9 mouse cellular contexts compared by ENCODE assay signal in the genomic region with DNA sequence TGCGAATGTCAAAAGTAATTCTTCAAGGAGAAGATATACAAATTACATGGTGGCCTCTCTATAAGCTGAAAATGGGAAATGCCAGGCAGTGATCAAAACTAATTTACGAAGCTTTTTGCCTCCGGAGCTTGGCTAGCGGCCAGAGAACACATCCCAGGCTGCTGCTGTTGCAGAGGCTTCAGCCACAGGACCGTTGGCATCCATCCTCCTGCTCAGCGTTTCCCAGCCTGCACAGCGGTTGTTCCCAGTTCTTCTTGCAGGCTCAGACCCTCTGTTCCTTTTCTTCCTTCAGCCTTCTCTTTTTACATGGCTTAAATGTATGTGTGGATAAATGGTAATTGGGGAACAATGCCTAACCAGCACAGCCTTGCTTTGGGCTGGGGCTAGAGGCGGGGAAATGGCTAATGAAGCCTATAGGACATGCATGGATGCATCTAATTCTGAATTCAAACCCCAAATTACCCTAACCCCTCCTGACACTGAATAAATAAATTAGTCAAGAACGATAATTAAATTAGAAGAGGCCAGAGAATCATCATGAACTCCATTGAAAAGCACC. TPM values are rescaled to one million over a fixed set of nuclear protein-coding genes. Genes with fewer than 3 reads are reported as not detected.
DNase-seq lines count a peak whose midpoint lies in the region; ATAC-seq and TF ChIP-seq lines count a peak whose summit lies in the region.
"Had no signal": no experiment of that assay in that cellular context is flagged by ENCODE, and none has a peak within 500 bp of the region (broad histone marks: within the 10 kb centered on the region; RNA-seq: fewer than 3 reads in every experiment).

No protein-coding gene starts in this region.

- WGBS in forebrain, embryonic 12.5 days: 13% methylated on average over 9 of the region's 9 CpGs
- WGBS in kidney, embryonic 15.5 days: 29% methylated on average over 9 of the region's 9 CpGs
- WGBS in neural tube, embryonic 12.5 days: 24% methylated on average over 9 of the region's 9 CpGs
- 68% methylated on average over 9 of the region's 9 CpGs for WGBS in thymus, adult 2 months

- no peak for DNase-seq in layer of hippocampus, adult 2 months (ENCODE audit: low spot score in 2 of 2)
- no peak for DNase-seq in layer of hippocampus, adult 9-10 months (ENCODE audit: low spot score)
- peak; percentile 73 for DNase-seq in adrenal gland, postnatal 10 days
- DNase-seq in thymus, adult 2 months: no peak
- no peak for DNase-seq in thymus, postnatal 36 days

- H3K4me3 ChIP-seq in layer of hippocampus, adult 2 months: no peak overlapping the region
- no peak overlapping the region for H3K4me3 ChIP-seq in forebrain, embryonic 12.5 days (replicated peaks)
- no peak overlapping the region for H3K4me3 ChIP-seq in kidney, embryonic 15.5 days (replicated peaks)
- no peak overlapping the region for H3K4me3 ChIP-seq in neural tube, embryonic 12.5 days
- H3K4me3 ChIP-seq in thymus, adult 2 months (ENCODE audit: control insufficient read depth, insufficient read depth, low read length): no peak overlapping the region
- H3K4me3 ChIP-seq: megakaryocyte, embryonic 14.5 days had no signal

- peak overlapping the region; percentile 8; the same call in 1 of the 2 replicates for H3K4me2 ChIP-seq in forebrain, embryonic 12.5 days
- no peak overlapping the region for H3K4me2 ChIP-seq in kidney, embryonic 15.5 days
- 0 out of 2 replicates have a peak overlapping the region, but pooled peaks have one; percentile 5 for H3K4me2 ChIP-seq in neural tube, embryonic 12.5 days (replicated peaks)

- 0 out of 2 replicates have a peak, but pooled peaks cover 6% of the 10 kb centered on the region for H3K9me3 ChIP-seq in forebrain, embryonic 12.5 days
- no peaks in the 10 kb centered on the region for H3K9me3 ChIP-seq in kidney, embryonic 15.5 days (replicated peaks)
- H3K9me3 ChIP-seq in neural tube, embryonic 12.5 days: no peaks in the 10 kb centered on the region

- TF ChIP-seq CTCF in layer of hippocampus, adult 2 months (conservative IDR thresholded peaks at IDR 0.05): no peak
- TF ChIP-seq CTCF in thymus, adult 2 months (IDR thresholded peaks at IDR 0.05; ENCODE audit: borderline replicate concordance, control insufficient read depth, extremely low read depth, insufficient read depth, low read length, poor library complexity): no peak

- H3K9ac ChIP-seq in forebrain, embryonic 12.5 days: no peak overlapping the region
- no peak overlapping the region for H3K9ac ChIP-seq in kidney, embryonic 15.5 days
- no peak overlapping the region for H3K9ac ChIP-seq in neural tube, embryonic 12.5 days

- peak; percentile 92 for ATAC-seq in forebrain, embryonic 12.5 days (ENCODE audit: low FRiP score)
- ATAC-seq in kidney, embryonic 15.5 days (replicated peaks; ENCODE audit: low FRiP score): no peak; the same call in 1 of the 2 replicates
- ATAC-seq in neural tube, embryonic 12.5 days (ENCODE audit: low FRiP score, low read depth): peak; percentile 94

- H3K27ac ChIP-seq in layer of hippocampus, adult 2 months: peak overlapping the region; percentile 18; the same call in 1 of the 2 replicates
- peak overlapping the region; percentile 79 for H3K27ac ChIP-seq in forebrain, embryonic 12.5 days
- H3K27ac ChIP-seq in kidney, embryonic 15.5 days: peak overlapping the region; percentile 14
- H3K27ac ChIP-seq in neural tube, embryonic 12.5 days: peak overlapping the region; percentile 9; the same call in 1 of the 2 replicates
- H3K27ac ChIP-seq in thymus, adult 2 months (ENCODE audit: control insufficient read depth, insufficient read depth, low read length): no peak overlapping the region

- TF ChIP-seq POLR2A in thymus, adult 2 months (IDR thresholded peaks at IDR 0.05; ENCODE audit: control insufficient read depth, extremely low read depth, insufficient read depth, low read length, poor library complexity): no peak

- peaks cover 22% of the 10 kb centered on the region for H3K4me1 ChIP-seq in forebrain, embryonic 12.5 days
- peaks cover 13% of the 10 kb centered on the region for H3K4me1 ChIP-seq in kidney, embryonic 15.5 days
- peaks cover 14% of the 10 kb centered on the region for H3K4me1 ChIP-seq in neural tube, embryonic 12.5 days
- no peaks in the 10 kb centered on the region for H3K4me1 ChIP-seq in thymus, adult 2 months (replicated peaks; ENCODE audit: control insufficient read depth, insufficient read depth, low read length)

- H3K27me3 ChIP-seq in forebrain, embryonic 12.5 days: peaks cover 63% of the 10 kb centered on the region
- H3K27me3 ChIP-seq in kidney, embryonic 15.5 days: no peaks in the 10 kb centered on the region
- H3K27me3 ChIP-seq in neural tube, embryonic 12.5 days (replicated peaks): 0 out of 2 replicates have a peak, but pooled peaks cover 4% of the 10 kb centered on the region
- no peaks in the 10 kb centered on the region for H3K27me3 ChIP-seq in thymus, adult 2 months (ENCODE audit: control insufficient read depth, insufficient read depth, low read length)
- H3K27me3 ChIP-seq: megakaryocyte, embryonic 14.5 days had no signal

- no peaks in the 10 kb centered on the region for H3K36me3 ChIP-seq in forebrain, embryonic 12.5 days (replicated peaks)
- no peaks in the 10 kb centered on the region for H3K36me3 ChIP-seq in kidney, embryonic 15.5 days
- H3K36me3 ChIP-seq in neural tube, embryonic 12.5 days: no peaks in the 10 kb centered on the region
- no peaks in the 10 kb centered on the region for H3K36me3 ChIP-seq in thymus, adult 2 months (ENCODE audit: control insufficient read depth, insufficient read depth, low read length)

RNA-seq across cellular contexts. Expression of a gene that starts 54.9 kb away (rescaled TPM):
- total RNA-seq in layer of hippocampus, adult 2 months (2021): 10 to 100 TPM; 49.5 to 53.9 TPM
- total RNA-seq in adrenal gland, postnatal 10 days (2021): 10 to 100 TPM; 32.9 to 57.8 TPM
- 75.3 and 76.5 TPM in 2 replicates for polyA plus RNA-seq in forebrain, embryonic 12.5 days (2016; fragmentation: Nextera tagmentation; extraction: Ambion mirVana)
- polyA plus RNA-seq in kidney, embryonic 15.5 days (2015; fragmentation: Nextera tagmentation; extraction: Ambion mirVana): 52.3 and 57.0 TPM in 2 replicates
- polyA plus RNA-seq in neural tube, embryonic 12.5 days (2016; fragmentation: Nextera tagmentation; extraction: Ambion mirVana): 75.3 and 79.0 TPM in 2 replicates
- polyA plus RNA-seq in thymus, adult 2 months (2012; rRNA removed): 84.5 and 89.7 TPM in 2 replicates
